Mouse (Mus musculus) CH12.LX (cell line): ENCODE results near the gene Adam17.

Experiments
- IRF4 ChIP-seq: IDR thresholded peaks from 2 replicates; pipeline ENCODE4 v1.6.1; 2014; ENCODE audit warnings: low read depth, mild to moderate bottlenecking, inconsistent platforms, low read length, improper control_type of control experiment
- RCOR1 ChIP-seq: conservative IDR thresholded peaks from 2 replicates; pipeline ENCODE4 v1.6.1; 2012; ENCODE audit warnings: low read depth, mild to moderate bottlenecking, inconsistent platforms, low read length, improper control_type of control experiment

DNA sequence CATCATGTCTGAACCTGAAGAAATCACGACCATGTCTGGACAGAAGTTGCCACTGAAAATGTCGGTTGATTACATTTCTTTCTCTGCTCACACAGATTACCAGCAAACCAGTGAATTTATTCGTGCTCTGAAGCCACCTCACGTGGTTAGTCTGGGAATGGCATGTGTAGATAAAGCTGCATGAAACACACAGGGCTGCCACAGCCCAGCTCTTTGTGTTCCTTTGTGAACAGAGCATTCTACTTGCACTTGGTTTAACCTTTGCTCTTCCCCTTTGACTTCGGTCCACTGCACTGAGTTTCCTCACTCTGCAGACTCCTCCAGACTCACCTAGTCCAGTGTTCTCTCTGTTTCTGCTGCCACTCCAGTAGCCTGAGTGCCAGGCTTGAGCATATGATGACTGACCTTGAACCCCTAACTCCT is 71.1 kb downstream of the Adam17 start:
- TF ChIP-seq IRF4 = no peak
- TF ChIP-seq RCOR1 = no peak
